Mouse (Mus musculus): ENCODE data around the gene Tmem135.

- TF ChIP-seq CTCF (IDR thresholded peaks at IDR 0.05; ENCODE audit: borderline replicate concordance, insufficient read depth, low read length) (no peak), POLR2A (IDR thresholded peaks at IDR 0.05; ENCODE audit: low read depth, low read length) (no peak)
Observed at GRCm38 (mm10) chr7:89392388-89392787, 11.6 kb downstream of the Tmem135 start.

Data from embryonic fibroblast, embryonic 13.5 days (primary cell).